Mouse (Mus musculus) adipocyte (in vitro differentiated cells): Measurements from ENCODE around the gene Acot3.
"Not testable (repeated sequence)": the region's sequence is repeated elsewhere in the genome, so short reads cannot be mapped to it uniquely, and the experiment has no call there.

Source experiments
- DNase-seq: peaks from one replicate; pipeline ENCODE4 v3.0.0-alpha.2; 2016; ENCODE audit warnings: low spot score

The Acot3 gene

GRCm38 (mm10) chr12:84051937-84052474 is at the start of gene Acot3:
TSS of gene Acot3 (plus strand) at chr12:84052144.
- DNase-seq = no peak

GRCm38 (mm10) chr12:84003866-84004265 is 48.1 kb upstream of the Acot3 start:
- no peak for DNase-seq

- DNase-seq = no peak
Measured at GRCm38 (mm10) chr12:84008251-84008650, 43.7 kb upstream of the Acot3 start.

GRCm38 (mm10) chr12:84008729-84009128 is 43.2 kb upstream of the Acot3 start:
- no peak for DNase-seq

GRCm38 (mm10) chr12:84009171-84009965 is 42.6 kb upstream of the Acot3 start, which contains the start of gene Acot1:
TSS of gene Acot1 (plus strand) at chr12:84009490.
- DNase-seq = peak; percentile 54

GRCm38 (mm10) chr12:84010201-84010600 is 41.7 kb upstream of the Acot3 start:
- DNase-seq = no peak

GRCm38 (mm10) chr12:84011251-84012040 is 40.5 kb upstream of the Acot3 start:
- DNase-seq = peak; percentile 90

- DNase-seq = no peak
Measured at GRCm38 (mm10) chr12:84013130-84013529, 38.8 kb upstream of the Acot3 start.

GRCm38 (mm10) chr12:84013701-84014100 is 38.2 kb upstream of the Acot3 start:
- DNase-seq = no peak

- peak; percentile 81 for DNase-seq
Measured at GRCm38 (mm10) chr12:84020528-84020927, 31.4 kb upstream of the Acot3 start.

- DNase-seq = not testable (repeated sequence)
Measured at GRCm38 (mm10) chr12:84022266-84022665, 29.7 kb upstream of the Acot3 start.

GRCm38 (mm10) chr12:84023052-84023745 is 28.7 kb upstream of the Acot3 start:
- no peak for DNase-seq

GRCm38 (mm10) chr12:84025888-84026287 is 26.1 kb upstream of the Acot3 start:
- no peak for DNase-seq

GRCm38 (mm10) chr12:84028328-84028727 is 23.6 kb upstream of the Acot3 start:
- DNase-seq = not testable (repeated sequence)

- not testable (repeated sequence) for DNase-seq
Measured at GRCm38 (mm10) chr12:84029043-84029442, 22.9 kb upstream of the Acot3 start.

- peak; percentile 85 for DNase-seq
Measured at GRCm38 (mm10) chr12:84030659-84031332, 21.1 kb upstream of the Acot3 start.

GRCm38 (mm10) chr12:84032854-84033253 is 19.1 kb upstream of the Acot3 start:
- no peak for DNase-seq

GRCm38 (mm10) chr12:84033302-84033701 is 18.6 kb upstream of the Acot3 start:
- DNase-seq = not testable (repeated sequence)

GRCm38 (mm10) chr12:84034108-84034507 is 17.8 kb upstream of the Acot3 start:
- peak; percentile 28 for DNase-seq

GRCm38 (mm10) chr12:84038241-84038640 is 13.7 kb upstream of the Acot3 start, which contains the start of gene Acot4:
TSS of gene Acot4 (plus strand) at chr12:84038379.
- DNase-seq = not testable (repeated sequence)

- DNase-seq = not testable (repeated sequence)
Measured at GRCm38 (mm10) chr12:84038691-84039111, 13.2 kb upstream of the Acot3 start, which contains the start of gene Gm49366. TSS of gene Gm49366 (plus strand) at chr12:84038935.
